Mouse (Mus musculus) heart, embryonic 14.5 days (tissue): ENCODE results near the gene Olfr738. TPM values are rescaled to one million over a fixed set of nuclear protein-coding genes. Genes with fewer than 3 reads are reported as not detected.

ENCODE experiments used
- polyA plus RNA-seq: library from polyadenylated mRNA; unstranded; fragments of >200 nt; fragmentation: Nextera tagmentation; extraction: Ambion mirVana; gene quantifications from 2 replicates; pipeline ENCODE4 v1.2.1, GENCODE M21; 2014

The Olfr738 gene
- polyA plus RNA-seq, 1 experiment from 2014 or later = not detected

Other genes starting within 250 kb of the Olfr738 start
- gene Olfr730, start 219.4 kb upstream of the Olfr738 start, polyA plus RNA-seq = not detected in 2 replicates
- gene Olfr731, start 165.7 kb upstream of the Olfr738 start, polyA plus RNA-seq = not detected in 2 replicates
- not detected in 2 replicates for gene Olfr732, start 123.4 kb upstream of the Olfr738 start, polyA plus RNA-seq
- gene Olfr733, start 106.0 kb upstream of the Olfr738 start, polyA plus RNA-seq = not detected in 2 replicates
- not detected in 2 replicates for gene Olfr734, start 80.8 kb upstream of the Olfr738 start, polyA plus RNA-seq
- not detected in 2 replicates for gene Olfr735, start 58.7 kb upstream of the Olfr738 start, polyA plus RNA-seq
- gene Tlr11, start 49.7 kb upstream of the Olfr738 start, polyA plus RNA-seq = not detected in 2 replicates
- gene Olfr736, start 26.4 kb upstream of the Olfr738 start, polyA plus RNA-seq = not detected in 2 replicates
- not detected in 2 replicates for gene Olfr739, start 11.1 kb downstream of the Olfr738 start, polyA plus RNA-seq
- gene Olfr740, start 38.0 kb downstream of the Olfr738 start, polyA plus RNA-seq = not detected in 2 replicates
- not detected in 2 replicates for gene Olfr741, start 65.2 kb downstream of the Olfr738 start, polyA plus RNA-seq
- gene Olfr742, start 96.0 kb downstream of the Olfr738 start, polyA plus RNA-seq = not detected in 2 replicates
- not detected in 2 replicates for gene Olfr743, start 114.3 kb downstream of the Olfr738 start, polyA plus RNA-seq
- gene Olfr744, start 207.3 kb downstream of the Olfr738 start, polyA plus RNA-seq = not detected in 2 replicates
- not detected in 2 replicates for gene Olfr745, start 231.8 kb downstream of the Olfr738 start, polyA plus RNA-seq
- gene Olfr746, start 239.5 kb downstream of the Olfr738 start, polyA plus RNA-seq = not detected in 2 replicates